Mouse (Mus musculus): Measurements from ENCODE around the gene Lrriq1. TPM values are rescaled to one million over a fixed set of nuclear protein-coding genes. Genes with fewer than 3 reads are reported as not detected.
A peak's percentile ranks its signal among the peaks of the same experiment; 100 is the strongest.

Gene Lrriq1
- polyA plus RNA-seq, 1 experiment from 2014 or later = 3.2 TPM

DNA sequence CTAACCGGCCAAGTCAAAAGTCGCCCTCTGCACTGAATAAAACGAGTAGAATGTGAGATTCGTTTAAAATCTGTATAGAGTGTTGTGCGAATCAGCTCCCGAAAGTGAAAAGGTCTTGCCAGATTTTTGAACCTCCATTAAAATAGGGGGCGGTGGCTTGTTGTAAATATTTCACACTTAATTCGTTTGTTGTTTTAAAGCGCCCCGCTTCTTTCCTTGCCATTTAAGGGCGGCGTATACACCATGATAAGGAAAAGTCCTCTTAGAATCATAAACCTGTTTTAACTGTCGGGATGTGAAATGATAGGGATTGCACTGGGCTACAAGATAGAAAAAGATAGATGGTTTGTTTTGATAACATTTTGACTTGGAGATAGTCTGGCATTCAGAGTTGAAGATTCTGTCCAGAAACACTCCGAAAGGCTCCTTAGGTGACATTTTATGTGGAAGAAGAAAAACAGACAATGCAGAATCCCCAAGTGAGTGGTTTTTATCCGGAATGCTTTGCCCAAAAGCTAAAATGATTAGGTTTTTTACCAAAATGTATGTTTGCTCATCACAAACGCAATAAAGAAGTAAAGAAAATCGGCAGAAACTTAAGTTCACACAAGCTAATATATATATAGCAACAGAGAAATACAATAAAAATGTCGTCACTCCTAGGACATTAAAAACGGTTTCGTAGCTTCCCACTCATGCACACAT is 208.7 kb downstream of the Lrriq1 start:
- Histone ChIP-seq H3K27ac (no peak overlapping the region), H3K4me3 (replicated peaks) (peak overlapping the region; percentile 37), H3K27me3 (peaks cover 56% of the 10 kb centered on the region), H3K4me2 (0 out of 2 replicates have a peak overlapping the region, but pooled peaks have one; percentile 27), H3K4me1 (peaks cover 20% of the 10 kb centered on the region), H3K9me3 (no peaks in the 10 kb centered on the region), H3K9ac (no peak overlapping the region), H3K36me3 (replicated peaks) (no peaks in the 10 kb centered on the region)
- WGBS = 1% methylated on average over 20 of the region's 20 CpGs
- ATAC-seq (ENCODE audit: low FRiP score) = no peak

DNA sequence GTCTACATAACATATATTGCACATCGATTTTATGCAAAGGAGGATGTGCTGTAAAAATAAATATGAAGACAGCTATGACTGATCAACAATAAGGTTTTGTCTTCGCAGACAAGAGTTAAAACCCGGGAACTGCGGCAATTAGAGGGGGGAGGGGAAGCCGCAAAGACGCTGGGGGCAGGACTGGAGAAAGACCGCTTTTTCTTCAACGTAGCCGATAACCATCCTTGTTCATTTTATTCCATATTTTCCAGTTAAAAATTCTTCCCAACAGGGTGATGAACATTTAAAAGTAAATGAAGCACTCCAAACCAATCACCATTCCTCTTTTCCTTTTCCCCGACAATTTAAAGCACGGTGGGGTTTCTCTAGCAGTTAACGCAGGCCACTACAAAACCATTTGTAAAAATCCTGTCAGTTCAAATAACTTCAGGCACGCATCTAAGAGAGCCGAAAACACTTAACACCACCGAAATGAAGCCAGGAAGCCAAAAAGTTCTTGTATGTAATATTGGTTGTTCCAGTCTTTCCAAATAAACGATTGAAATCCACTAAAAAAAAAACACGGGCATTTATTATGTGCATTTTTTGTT is 209.4 kb downstream of the Lrriq1 start:
- H3K27me3 ChIP-seq = peaks cover 49% of the 10 kb centered on the region
- ATAC-seq (ENCODE audit: low FRiP score) = no peak
- H3K36me3 ChIP-seq (replicated peaks) = no peaks in the 10 kb centered on the region
- no peak overlapping the region for H3K27ac ChIP-seq
- H3K9ac ChIP-seq = no peak overlapping the region
- no peaks in the 10 kb centered on the region for H3K9me3 ChIP-seq
- under 1% methylated on average over 17 of the region's 17 CpGs for WGBS
- peak overlapping the region; percentile 21 for H3K4me3 ChIP-seq (replicated peaks)
- peaks cover 20% of the 10 kb centered on the region for H3K4me1 ChIP-seq
- H3K4me2 ChIP-seq = peak overlapping the region; percentile 27; the same call in 1 of the 2 replicates

DNA sequence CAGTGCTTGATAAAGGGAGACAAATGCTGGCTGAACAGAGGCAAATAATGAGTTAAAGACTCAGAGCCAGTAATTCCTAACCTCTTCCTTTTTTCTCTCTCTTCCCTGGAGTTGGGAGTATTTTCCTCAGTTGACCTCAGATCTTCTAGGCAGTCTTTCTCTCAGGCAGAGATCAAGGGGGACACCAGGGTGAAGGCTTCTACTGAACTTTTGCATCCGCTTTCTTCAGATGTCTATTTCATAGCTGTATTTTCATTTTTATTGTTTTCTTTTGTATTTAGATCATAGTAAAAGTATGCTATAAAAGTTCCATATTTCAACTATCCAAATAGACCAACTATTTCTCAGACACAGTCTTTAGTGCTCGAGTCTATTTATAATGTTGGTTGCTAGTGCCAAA is 233.6 kb downstream of the Lrriq1 start:
- 75% methylated on average over 2 of the region's 2 CpGs for WGBS
- Histone ChIP-seq H3K4me3 (replicated peaks) (no peak overlapping the region), H3K27ac (no peak overlapping the region), H3K4me1 (no peaks in the 10 kb centered on the region), H3K4me2 (no peak overlapping the region), H3K27me3 (no peaks in the 10 kb centered on the region), H3K36me3 (replicated peaks) (no peaks in the 10 kb centered on the region), H3K9me3 (no peaks in the 10 kb centered on the region), H3K9ac (no peak overlapping the region)
- no peak for ATAC-seq (ENCODE audit: low FRiP score)

DNA sequence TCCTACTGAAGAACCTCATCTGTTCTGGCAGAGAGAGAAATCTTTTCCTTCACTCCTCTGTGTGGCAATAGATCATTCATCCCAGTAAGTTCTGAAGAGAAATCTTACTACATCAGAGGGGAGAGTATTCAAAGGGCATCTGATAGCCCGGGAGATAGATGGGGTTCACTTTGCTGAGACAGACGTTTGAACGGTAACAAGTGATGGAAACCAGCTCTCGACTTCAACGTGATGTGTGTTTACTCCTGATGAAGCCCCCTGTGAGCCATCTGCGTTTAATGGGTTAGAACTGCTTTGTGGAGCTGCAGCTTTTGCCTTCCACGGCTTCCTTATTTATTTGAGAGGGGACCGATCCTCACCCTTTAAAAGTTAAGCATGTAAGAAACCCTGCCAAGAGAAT is 235.2 kb downstream of the Lrriq1 start:
- Histone ChIP-seq H3K4me3 (replicated peaks) (no peak overlapping the region), H3K9ac (no peak overlapping the region), H3K9me3 (no peaks in the 10 kb centered on the region), H3K4me1 (no peaks in the 10 kb centered on the region), H3K27me3 (no peaks in the 10 kb centered on the region), H3K27ac (no peak overlapping the region), H3K4me2 (no peak overlapping the region), H3K36me3 (replicated peaks) (no peaks in the 10 kb centered on the region)
- ATAC-seq (ENCODE audit: low FRiP score) = no peak
- 75% methylated on average over 8 of the region's 8 CpGs for whole genome bisulfite sequencing

DNA sequence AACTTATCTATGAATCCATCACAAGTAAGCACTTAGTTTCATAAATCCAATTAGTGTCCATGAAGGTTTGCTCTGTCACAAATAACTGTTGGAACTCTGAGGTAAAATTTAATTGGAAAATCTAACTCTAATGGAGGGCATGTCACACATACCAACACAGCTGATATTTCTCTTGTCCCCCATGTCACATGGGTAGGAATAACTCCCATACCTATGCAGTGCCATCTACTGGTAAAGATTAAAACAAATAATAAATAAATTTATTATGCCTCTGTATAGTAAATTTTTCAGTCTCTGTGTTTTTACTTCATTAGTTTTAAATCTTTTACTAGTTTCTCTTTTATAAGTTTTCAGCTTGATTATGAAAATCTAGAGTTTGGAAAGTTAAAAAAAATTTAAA is 236.5 kb downstream of the Lrriq1 start:
- Histone ChIP-seq H3K9ac (no peak overlapping the region), H3K27ac (no peak overlapping the region), H3K27me3 (no peaks in the 10 kb centered on the region), H3K9me3 (no peaks in the 10 kb centered on the region), H3K4me3 (replicated peaks) (no peak overlapping the region), H3K4me1 (no peaks in the 10 kb centered on the region), H3K36me3 (replicated peaks) (no peaks in the 10 kb centered on the region), H3K4me2 (no peak overlapping the region)
- no peak for ATAC-seq (ENCODE audit: low FRiP score)

Other genes with a start within 250 kb of the Lrriq1 start
- 28.3 and 31.3 TPM in 2 replicates for gene Alx1, start 206.1 kb downstream of the Lrriq1 start, polyA plus RNA-seq (2016; fragmentation: Nextera tagmentation; extraction: Ambion mirVana)
- 20.9 and 31.0 TPM in 2 replicates for gene Slc6a15, start 131.5 kb upstream of the Lrriq1 start, polyA plus RNA-seq (2016; fragmentation: Nextera tagmentation; extraction: Ambion mirVana)